ENCODE assay signal across 11 mouse cellular contexts in genomic region chr2:93179603-93180002, GRCm38 (mm10). TPM values are rescaled to one million over a fixed set of nuclear protein-coding genes. Genes with fewer than 3 reads are reported as not detected.
DNase-seq lines count a peak whose midpoint lies in the region; ATAC-seq lines count a peak whose summit lies in the region.
"Had no signal": no experiment of that assay in that cellular context is flagged by ENCODE, and none has a peak within 500 bp of the region (broad histone marks: within the 10 kb centered on the region; RNA-seq: fewer than 3 reads in every experiment).

No protein-coding gene starts in this region.

- no peaks in the 10 kb centered on the region for H3K9me3 ChIP-seq in kidney, embryonic 15.5 days (replicated peaks)
- no peaks in the 10 kb centered on the region for H3K9me3 ChIP-seq in forebrain, embryonic 12.5 days
- H3K9me3 ChIP-seq in intestine, embryonic 14.5 days (ENCODE audit: control insufficient read depth, low read length) = no peaks in the 10 kb centered on the region
- H3K9me3 ChIP-seq in neural tube, embryonic 13.5 days = no peaks in the 10 kb centered on the region
- H3K9me3 ChIP-seq: liver, embryonic 13.5 days had no signal

- H3K27me3 ChIP-seq in kidney, embryonic 15.5 days = peaks cover 48% of the 10 kb centered on the region
- H3K27me3 ChIP-seq in forebrain, embryonic 12.5 days = peaks cover 64% of the 10 kb centered on the region
- peaks cover 14% of the 10 kb centered on the region for H3K27me3 ChIP-seq in intestine, embryonic 14.5 days (replicated peaks; ENCODE audit: control insufficient read depth, insufficient read depth, low read length)
- H3K27me3 ChIP-seq in neural tube, embryonic 13.5 days = no peaks in the 10 kb centered on the region

- H3K4me1 ChIP-seq in kidney, embryonic 15.5 days = peaks cover 76% of the 10 kb centered on the region
- peaks cover 61% of the 10 kb centered on the region for H3K4me1 ChIP-seq in forebrain, embryonic 12.5 days
- peaks cover 35% of the 10 kb centered on the region for H3K4me1 ChIP-seq in intestine, embryonic 14.5 days (replicated peaks; ENCODE audit: control insufficient read depth, insufficient read depth, low read length)
- H3K4me1 ChIP-seq in neural tube, embryonic 13.5 days (replicated peaks) = peaks cover 78% of the 10 kb centered on the region

- 56% methylated on average over 5 of the region's 5 CpGs for WGBS in kidney, embryonic 15.5 days
- WGBS in forebrain, embryonic 12.5 days = 50% methylated on average over 5 of the region's 5 CpGs
- 49% methylated on average over 5 of the region's 5 CpGs for WGBS in intestine, embryonic 14.5 days
- WGBS in neural tube, embryonic 13.5 days = 52% methylated on average over 5 of the region's 5 CpGs

- no peak overlapping the region for H3K4me3 ChIP-seq in kidney, embryonic 15.5 days (replicated peaks)
- no peak overlapping the region for H3K4me3 ChIP-seq in forebrain, embryonic 12.5 days (replicated peaks)
- H3K4me3 ChIP-seq in intestine, embryonic 14.5 days (ENCODE audit: low read depth, low read length) = no peak overlapping the region
- H3K4me3 ChIP-seq in neural tube, embryonic 13.5 days = no peak overlapping the region
- H3K4me3 ChIP-seq: erythroblast, embryonic 14.5 days had no signal

- no peaks in the 10 kb centered on the region for H3K36me3 ChIP-seq in kidney, embryonic 15.5 days
- H3K36me3 ChIP-seq in forebrain, embryonic 12.5 days (replicated peaks) = no peaks in the 10 kb centered on the region
- H3K36me3 ChIP-seq in intestine, embryonic 14.5 days (ENCODE audit: control insufficient read depth, insufficient read depth, low read length) = no peaks in the 10 kb centered on the region
- no peaks in the 10 kb centered on the region for H3K36me3 ChIP-seq in neural tube, embryonic 13.5 days
- H3K36me3 ChIP-seq: liver, embryonic 13.5 days had no signal

- H3K9ac ChIP-seq in kidney, embryonic 15.5 days = peak overlapping the region; percentile 19; the same call in 1 of the 2 replicates
- H3K9ac ChIP-seq in forebrain, embryonic 12.5 days = 0 out of 2 replicates have a peak overlapping the region, but pooled peaks have one; percentile 61
- H3K9ac ChIP-seq in intestine, embryonic 14.5 days (ENCODE audit: low read length) = no peak overlapping the region
- H3K9ac ChIP-seq in neural tube, embryonic 13.5 days = peak overlapping the region; percentile 70
- H3K9ac ChIP-seq: liver, embryonic 13.5 days had no signal

- DNase-seq in kidney, postnatal 14 days = no peak
- no peak for DNase-seq in intestine, embryonic 14.5 days (ENCODE audit: low spot score)
- no peak for DNase-seq in lung, postnatal 25 days (ENCODE audit: low spot score)
- no peak for DNase-seq in cerebellum, adult 11-12 months
- DNase-seq in thymus, postnatal 36 days = no peak
- DNase-seq: gastrocnemius, postnatal 36 days; liver, embryonic 13.5 days had no signal

- ATAC-seq in kidney, embryonic 15.5 days (replicated peaks; ENCODE audit: low FRiP score) = no peak
- ATAC-seq in forebrain, embryonic 12.5 days (ENCODE audit: low FRiP score) = no peak
- peak; percentile 40; the same call in 1 of the 2 replicates for ATAC-seq in intestine, embryonic 14.5 days (replicated peaks; ENCODE audit: low FRiP score, low TSS enrichment, low read depth)
- ATAC-seq in neural tube, embryonic 13.5 days (ENCODE audit: low read depth) = no peak

- H3K4me2 ChIP-seq in kidney, embryonic 15.5 days = peak overlapping the region; percentile 64; the same call in 1 of the 2 replicates
- H3K4me2 ChIP-seq in forebrain, embryonic 12.5 days = peak overlapping the region; percentile 59
- H3K4me2 ChIP-seq in intestine, embryonic 14.5 days (ENCODE audit: low read length) = peak overlapping the region; percentile 55
- peak overlapping the region; percentile 59 for H3K4me2 ChIP-seq in neural tube, embryonic 13.5 days

- no peak overlapping the region for H3K27ac ChIP-seq in kidney, embryonic 15.5 days
- peak overlapping the region; percentile 71; the same call in 1 of the 2 replicates for H3K27ac ChIP-seq in forebrain, embryonic 12.5 days
- no peak overlapping the region for H3K27ac ChIP-seq in intestine, embryonic 14.5 days (ENCODE audit: low read depth)
- H3K27ac ChIP-seq in neural tube, embryonic 13.5 days (replicated peaks) = peak overlapping the region; percentile 88
- H3K27ac ChIP-seq: liver, embryonic 13.5 days had no signal

RNA-seq across cellular contexts. Expression of gene Trp53i11, which starts 7.7 kb away (rescaled TPM):
- polyA plus RNA-seq in kidney, embryonic 15.5 days (2015; fragmentation: Nextera tagmentation; extraction: Ambion mirVana) = 36.1 and 42.1 TPM in 2 replicates
- 106 and 137 TPM in 2 replicates for polyA plus RNA-seq in forebrain, embryonic 12.5 days (2016; fragmentation: Nextera tagmentation; extraction: Ambion mirVana)
- polyA plus RNA-seq in intestine, embryonic 14.5 days (2014; fragmentation: Nextera tagmentation; extraction: Ambion mirVana) = 53.7 and 58.9 TPM in 2 replicates
- polyA plus RNA-seq in neural tube, embryonic 13.5 days (2015; fragmentation: Nextera tagmentation; extraction: Ambion mirVana) = 137 and 150 TPM in 2 replicates

Comparison
In these comparisons a context has a peak if more than half of its experiments do, and no peak if none do; other contexts are left out.
1. H3K27ac ChIP-seq: peak in forebrain, embryonic 12.5 days (single experiment) and neural tube, embryonic 13.5 days (single experiment); none in kidney, embryonic 15.5 days (single experiment) and intestine, embryonic 14.5 days (single experiment).
2. Peak in every context shown above with its lines, with median percentiles within 50 percentile points of each other: H3K4me2 ChIP-seq.